Mouse (Mus musculus): ENCODE data around the gene Mapk13.

The Mapk13 gene

DNA sequence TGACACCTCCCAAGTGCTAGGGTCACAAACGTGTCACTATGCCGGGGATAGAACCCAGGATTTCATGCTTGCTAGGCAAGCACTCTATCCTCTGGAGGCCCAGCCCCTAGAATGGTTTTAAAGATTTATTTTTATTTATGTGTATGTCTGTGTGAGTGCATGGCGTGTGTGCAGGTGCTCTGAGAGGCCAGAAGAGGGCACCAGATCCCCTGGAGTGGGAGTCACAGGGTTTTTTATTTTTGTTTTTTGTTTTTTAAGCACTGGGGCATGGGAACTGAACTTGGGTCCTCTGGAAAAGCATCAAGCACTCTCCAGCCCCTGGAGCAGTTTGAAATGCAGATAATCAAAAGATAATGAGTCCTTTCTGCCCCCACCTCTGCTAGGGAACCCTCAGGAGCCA lies 7.7 kb downstream of the Mapk13 start:
- no peak for DNase-seq

DNA sequence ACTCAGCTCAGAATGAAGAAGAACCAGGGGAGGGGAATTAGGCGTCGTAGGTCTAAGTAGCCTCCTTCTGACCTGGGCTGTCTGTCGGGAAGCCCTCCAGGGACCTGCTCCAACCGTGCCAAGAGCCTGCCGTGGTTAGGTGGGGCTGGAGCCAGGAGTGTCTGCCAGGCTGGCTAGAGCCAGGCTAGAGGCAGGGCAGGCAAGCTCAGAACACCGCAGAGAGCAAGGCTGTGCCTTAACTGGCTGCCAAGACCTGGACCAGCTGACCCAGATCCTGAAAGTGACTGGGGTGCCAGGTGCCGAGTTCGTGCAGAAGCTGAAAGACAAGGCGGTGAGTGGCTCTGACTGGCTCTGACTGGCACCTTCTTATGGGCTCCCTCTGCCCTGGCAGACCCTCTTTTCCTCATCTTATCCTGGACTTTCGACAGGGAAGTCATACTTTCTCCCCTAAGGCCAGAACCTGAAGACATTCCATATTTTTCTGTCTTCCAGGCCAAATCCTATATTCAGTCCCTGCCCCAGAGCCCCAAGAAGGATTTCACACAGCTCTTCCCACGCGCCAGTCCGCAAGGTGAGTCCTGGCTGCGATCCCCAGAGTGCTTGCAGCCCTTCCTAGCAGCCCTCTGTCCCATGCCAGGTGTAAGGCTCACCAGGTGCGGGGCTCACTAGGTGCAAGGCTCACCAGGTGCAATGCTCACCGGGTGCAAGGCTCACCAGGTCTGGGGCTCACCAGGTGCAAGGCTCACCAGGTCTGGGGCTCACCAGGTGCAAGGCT lies 8.3 kb downstream of the Mapk13 start:
- DNase-seq: no peak

DNA sequence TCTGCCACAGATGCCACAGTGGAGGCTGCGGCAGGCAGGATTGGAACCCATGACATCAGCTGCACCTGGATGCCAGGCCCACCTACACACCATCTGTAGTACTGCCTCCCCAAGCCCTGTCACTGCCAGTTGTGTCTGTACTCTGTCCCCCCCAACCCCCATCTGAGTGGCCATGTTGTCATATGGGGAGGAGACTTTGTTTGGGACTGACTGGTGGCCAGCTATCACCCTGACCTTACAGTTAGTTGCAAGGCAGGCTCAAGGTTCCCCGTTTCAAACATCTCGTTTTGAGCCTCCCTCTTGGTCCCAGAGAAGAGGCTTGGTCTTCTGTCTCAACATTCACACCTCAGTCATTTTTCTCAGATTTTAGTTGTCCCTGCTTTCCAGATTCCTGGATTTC lies 10.6 kb downstream of the Mapk13 start:
- DNase-seq: no peak

DNA sequence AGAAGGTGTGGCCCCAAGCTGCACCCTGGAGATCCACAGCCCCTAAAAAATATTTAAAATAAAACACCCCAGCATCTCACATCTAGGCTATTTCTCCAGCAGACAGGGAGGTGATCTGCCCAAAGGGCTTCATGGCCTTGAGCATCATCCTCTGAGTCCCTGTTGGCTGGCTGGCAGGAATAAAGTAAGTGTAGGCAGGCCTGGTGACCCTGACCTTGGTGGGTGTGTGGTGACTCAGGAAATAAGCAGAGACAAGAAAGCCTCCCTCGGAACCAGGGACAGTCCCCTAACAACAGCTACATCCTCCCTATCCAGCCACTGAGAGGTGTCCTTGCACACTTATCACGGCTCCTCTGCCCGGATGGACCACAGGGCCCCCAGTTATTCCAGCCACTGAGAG lies 11.7 kb downstream of the Mapk13 start:
- DNase-seq: no peak

DNA sequence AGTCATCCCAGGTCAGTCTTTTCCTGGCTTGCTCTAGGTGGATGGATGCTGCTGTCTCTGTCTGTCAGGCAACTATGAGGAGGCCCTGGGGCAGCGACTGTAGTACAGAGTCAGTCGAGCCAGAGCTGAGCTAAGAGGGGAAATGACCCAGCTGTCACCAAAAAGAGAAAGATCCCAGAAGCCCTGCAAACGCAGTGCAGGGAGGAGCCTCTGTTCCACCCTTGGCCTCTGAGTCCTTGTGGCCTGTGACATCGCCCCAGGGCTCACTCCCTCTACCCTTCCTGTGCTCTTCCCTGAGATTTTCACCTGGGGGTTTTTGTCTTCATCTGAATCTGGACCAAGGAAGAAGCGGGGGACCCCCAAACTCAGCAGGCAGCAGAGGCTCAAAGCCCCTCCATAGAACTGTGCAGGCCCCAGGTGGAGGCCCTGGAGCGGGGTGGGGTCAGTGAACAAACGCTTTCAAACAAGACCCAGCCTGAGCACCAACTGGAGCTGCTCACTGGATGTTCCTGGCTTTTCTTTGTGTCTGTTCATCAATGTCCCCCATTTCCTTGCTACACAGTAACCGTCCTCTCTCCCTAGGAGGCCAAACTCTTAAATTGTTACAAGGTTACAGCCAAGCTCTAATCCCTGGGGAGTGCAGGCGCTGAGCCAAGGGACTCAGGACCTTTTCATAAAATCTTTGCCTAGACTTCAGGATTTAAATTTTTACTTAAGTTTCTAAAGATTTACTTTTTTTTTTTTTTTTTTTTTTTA lies 12.4 kb downstream of the Mapk13 start:
- no peak for DNase-seq

DNA sequence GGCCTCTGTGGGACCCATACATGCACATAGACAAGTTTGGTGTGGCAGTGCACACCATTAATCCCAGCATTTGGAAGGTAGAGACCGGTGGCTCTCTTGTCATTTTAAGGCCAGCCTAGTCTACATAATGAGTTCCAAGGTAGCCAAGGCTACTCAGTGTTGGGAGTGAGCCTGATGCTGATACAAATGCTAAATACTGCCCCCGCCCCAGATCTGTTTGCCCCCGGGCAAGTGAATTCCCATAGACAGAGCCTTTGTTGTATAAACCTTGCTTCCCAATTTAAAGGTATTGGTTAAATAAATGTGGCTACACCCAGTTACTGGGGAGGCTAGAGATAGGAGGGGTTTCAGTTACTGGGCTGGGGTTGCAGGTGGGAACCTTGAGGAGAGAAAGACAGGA lies 15.9 kb downstream of the Mapk13 start:
- DNase-seq: no peak

DNA sequence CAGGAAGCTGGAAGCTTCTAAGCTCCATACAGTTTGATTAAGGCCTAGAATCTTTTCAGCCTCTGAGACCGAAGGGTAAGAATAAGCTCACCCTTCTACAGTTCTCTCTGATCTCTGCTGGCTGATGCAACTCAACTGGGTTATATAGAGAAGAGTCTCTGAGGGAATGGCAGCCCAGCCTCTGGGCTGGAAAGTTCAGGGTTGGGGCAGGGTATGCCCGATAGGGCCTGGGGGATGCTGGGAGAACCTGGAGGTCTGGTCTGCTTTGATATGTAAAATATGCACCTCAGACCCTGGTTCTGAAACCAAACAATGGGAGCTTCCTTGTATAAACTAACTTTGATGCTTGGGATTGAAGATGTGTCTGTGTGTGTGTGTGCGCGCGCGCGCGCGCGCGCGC lies 18.4 kb downstream of the Mapk13 start:
- no peak for DNase-seq

DNA sequence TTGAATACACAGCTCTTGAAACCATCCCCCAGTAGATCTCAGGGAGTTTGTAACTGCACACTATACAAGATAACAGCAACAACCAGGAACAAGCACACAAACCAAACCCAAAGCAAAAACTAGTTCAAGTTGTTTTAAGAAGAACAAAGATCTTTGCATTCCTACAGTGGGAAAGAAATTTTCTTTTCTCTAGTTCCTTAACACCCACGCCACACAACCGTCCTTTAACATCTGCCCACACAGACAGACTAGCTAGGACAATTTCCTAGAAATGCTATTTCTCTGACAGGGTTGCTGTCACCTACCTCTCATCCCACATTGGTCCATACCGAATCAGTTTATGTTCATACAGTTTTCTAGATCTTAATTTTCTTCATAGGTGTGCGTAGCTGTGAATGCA lies 27.9 kb downstream of the Mapk13 start:
- DNase-seq: no peak

DNA sequence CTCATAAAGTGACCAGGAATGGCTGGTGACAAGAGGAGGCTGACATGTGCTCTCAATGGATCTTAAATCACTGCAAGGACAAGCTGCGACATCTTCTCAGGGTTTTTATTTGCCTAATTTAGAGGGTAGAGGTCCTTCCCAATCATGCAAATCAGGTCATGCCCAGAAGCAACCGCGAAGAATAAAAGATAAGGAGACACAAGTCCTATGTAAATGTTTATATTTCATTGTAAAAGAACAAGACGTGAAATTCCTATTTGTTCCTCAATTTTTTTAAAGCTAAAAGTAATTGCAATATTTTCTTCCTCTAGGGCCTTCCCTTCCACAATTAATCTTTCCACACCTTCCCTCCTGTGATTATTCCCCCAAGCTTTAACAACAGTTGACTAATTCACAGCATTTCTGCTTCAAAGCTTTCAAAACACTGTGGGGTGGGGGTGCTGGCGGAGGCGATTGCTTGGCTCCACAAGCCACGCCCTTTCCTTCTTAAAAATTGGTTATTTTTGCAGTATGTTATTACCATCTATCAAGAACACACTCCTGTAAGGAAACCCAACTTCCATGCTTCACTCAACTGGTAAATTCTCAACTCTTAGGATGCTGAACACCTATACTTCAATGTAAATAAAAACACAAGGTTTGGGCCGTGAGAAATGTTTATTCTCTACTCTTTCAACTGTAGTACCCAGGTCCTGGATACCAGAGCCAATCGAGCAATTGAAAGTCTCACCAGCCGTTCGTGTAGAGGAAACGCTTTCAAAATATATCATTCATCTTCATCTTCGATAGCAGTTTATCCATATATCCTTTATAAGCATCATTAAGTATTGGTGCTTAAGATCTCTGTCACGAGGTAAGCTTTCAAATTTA lies 30.4 kb downstream of the Mapk13 start:
- DNase-seq: no peak

DNA sequence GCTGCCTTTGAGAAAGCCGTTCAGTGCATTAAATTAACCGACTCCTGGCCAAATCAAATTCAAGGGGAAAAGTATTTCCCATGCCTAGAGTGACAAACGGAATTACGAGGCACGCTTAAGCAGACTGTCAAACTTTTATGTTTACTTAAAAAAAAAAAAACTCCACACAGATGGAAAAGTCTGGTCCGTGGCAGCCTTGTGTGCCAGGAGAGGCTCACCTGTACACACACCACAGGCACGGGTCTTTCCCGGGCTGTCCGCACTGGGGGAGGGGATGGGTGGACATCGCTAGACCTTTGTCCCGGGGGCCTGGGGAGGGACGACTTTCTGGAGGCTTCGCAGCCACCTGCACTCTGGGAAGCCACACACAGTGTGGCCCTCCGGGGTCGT lies 31.2 kb downstream of the Mapk13 start:
- DNase-seq: no peak

DNA sequence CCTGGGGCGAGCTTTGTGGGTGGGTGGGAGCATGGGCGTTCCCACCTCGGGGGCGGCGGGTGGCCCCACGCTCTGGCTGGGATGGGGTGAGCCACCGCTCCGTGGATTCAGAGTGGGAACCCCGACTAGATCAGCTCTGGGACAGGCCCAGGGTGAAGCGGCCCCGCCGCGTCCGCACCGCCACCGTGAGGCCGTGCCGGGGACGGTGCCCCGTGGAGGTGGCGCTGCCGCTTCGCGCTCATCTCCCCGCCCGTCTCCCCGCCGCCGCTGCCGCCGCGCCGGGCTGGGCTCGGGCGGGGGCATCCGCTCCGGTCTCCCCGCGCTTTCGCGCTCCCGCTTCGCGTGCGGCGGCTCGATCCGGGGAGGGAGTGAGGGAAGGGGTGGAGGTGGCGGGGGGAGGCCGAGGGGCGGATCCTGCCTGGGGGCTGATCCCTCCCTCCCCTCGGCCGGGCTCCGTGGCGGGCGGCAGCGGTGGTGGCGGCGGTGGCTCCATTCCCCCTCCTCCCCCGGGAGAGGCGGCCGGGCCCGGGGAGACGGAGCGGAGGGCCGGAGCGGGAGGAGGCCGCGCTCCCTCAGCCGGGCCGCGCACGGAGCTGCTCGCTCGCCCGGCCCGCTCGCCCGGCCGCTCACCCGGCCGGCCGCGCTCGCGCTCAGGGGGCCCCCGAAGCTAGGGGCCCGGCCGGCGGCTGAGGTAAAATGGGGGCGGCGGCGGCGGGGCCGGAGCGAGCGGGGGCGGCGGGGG lies 31.7 kb downstream of the Mapk13 start, which contains the start of gene Brpf3:
Brpf3 (plus strand) TSS at position 420 of the 742 bp plus-strand sequence.
- DNase-seq: peak; percentile 87 to 89

DNA sequence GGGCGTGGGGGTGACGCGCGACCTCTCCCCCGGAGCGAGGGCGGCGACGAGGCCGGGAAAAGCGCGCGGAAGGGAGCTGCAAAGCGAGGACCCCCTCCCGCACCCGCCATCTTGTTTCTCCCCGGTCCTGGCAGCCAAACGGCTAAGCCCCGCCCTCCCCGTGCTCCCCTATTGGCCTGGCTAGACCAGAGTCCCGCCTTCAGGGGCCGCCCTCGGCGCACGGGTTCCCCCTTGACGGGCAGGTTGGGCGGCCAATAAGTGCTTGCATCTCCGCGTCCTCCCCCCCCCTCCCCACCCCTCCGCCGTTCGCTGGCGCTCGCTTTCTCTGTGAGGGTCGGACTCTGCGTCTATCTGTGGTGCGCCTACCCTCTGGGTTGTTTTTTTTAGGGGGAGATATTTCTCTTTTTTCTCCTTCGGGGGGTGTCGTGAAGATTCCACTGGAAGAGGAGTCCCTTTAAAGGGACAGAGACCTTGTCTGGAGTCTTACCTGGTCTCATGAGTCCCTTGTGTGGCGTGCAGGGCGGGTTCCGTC lies 32.4 kb downstream of the Mapk13 start:
- peak; percentile 99 for DNase-seq

DNA sequence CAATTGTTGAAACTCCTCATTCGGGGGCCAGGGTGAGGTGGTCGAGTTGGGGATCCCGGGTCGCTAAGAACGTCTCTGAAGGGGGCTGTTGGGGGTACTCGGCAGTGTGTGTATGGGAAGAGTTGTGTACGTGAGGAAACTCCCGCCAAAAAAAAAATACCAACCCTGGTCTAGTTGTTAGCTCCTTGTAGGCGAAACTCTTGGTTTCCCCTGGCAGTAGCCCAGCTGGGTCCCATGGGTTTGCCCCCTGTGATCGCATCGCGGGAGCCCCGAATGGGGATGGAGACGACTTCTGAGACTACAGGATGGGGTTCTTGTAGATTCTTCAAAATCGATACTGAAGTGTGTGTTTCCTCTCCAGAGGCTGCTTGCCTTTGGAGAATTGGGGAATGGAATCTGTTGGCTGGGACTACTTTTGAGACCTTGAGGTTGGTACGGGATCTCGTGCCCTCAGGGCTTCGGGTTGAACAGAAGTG lies 32.9 kb downstream of the Mapk13 start:
- no peak for DNase-seq

DNA sequence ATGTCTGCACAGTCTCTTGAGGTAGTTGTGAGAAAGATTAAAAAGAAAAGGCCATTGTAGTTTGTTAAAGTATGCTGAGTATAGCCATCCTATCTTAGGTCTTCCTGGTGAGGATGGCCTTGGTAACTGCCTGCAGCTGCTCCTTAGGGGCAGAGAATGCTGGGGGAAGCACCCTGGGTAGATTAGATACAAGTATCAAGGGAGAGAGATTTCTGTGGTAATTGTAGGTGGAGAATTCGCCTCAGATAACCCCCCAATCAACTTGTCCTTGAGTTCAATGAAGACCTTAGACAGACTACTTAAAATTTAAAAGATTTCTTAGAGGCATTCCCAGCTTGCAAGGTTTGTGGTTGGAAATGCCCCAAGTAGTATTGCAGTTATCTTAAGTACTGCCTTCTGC lies 34.2 kb downstream of the Mapk13 start:
- DNase-seq: no peak

DNA sequence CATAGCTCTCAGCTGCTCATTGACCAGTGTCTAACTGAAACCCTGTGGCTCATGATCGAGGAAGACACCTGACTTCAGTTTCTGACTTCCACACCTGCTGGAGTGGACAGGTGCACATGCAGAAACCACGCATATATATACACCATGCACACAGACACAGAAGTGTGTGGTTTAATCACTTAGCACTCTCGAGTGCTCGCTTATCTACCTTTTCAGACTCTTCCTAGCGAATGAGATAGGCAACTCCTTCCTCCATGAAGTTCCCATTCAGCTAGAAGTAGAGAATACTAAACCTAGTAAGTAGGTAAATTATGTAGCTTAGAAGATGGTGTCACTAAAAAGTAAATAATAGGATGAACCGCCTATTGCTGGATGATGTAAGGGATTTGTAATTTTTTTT lies 35.9 kb downstream of the Mapk13 start:
- no peak for DNase-seq

DNA sequence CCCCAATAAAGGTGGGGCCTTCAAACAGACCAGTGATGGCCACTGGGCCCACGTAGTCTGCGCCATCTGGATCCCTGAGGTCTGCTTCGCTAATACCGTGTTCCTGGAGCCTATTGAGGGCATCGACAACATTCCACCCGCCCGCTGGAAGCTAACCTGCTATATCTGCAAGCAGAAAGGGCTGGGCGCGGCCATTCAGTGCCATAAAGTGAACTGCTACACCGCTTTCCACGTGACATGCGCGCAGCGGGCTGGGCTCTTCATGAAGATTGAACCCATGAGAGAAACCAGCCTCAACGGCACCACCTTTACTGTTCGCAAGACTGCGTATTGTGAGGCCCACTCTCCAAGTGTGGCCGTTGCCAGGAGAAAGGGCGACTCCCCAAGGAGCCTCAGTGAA lies 37.7 kb downstream of the Mapk13 start:
- DNase-seq: no peak

DNA sequence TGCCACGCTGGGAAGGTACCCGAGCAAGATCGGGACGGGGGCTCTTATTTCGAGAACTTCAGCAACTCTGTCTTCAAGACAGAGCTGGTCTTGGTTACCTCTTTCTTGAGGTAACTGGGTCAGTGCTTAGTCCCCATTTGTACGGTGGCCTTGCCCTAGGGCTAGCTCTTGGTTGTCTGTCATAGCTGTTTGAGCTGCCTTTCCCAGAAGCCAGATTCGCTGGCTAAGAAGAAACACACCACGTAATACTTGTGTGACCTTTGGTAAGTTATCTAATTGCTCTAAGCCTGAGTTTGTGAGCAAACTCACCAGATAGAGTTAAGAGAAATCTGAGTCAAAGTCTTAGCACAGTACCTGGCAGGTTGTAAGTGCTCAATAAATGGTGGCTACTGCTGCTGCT lies 39.6 kb downstream of the Mapk13 start:
- DNase-seq: no peak

DNA sequence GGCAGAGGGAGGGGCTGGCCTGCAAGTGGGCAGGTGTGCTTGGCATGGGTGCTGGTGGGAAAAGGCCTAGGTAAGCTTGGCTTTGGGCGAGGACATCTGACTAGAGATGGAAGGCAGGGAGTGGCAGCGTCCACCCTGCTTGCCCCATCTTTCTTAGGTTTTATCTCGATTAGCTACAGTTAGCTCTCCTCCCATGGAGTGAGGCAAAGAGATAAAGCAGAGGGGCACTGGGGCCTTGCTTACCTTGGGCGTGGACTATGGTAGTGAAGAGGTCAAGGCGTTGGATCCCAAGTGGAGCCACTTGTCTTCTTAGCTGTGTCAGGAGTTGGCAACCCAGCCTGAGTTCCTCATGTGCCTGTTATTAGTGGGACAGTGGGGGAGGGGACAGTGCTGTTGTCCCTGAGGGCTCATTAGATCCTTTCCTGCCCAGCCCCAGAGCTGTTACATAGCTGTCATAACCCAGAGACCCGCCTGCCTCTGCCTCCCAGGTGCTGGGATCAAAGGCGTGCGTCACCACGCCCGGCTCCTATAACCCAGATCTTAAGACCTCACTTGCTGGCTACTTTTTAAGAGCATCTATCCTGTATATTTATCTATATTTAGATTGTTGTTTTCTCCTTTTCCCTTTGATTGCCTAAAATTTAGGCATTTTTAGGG lies 40.2 kb downstream of the Mapk13 start:
- DNase-seq: no peak

DNA sequence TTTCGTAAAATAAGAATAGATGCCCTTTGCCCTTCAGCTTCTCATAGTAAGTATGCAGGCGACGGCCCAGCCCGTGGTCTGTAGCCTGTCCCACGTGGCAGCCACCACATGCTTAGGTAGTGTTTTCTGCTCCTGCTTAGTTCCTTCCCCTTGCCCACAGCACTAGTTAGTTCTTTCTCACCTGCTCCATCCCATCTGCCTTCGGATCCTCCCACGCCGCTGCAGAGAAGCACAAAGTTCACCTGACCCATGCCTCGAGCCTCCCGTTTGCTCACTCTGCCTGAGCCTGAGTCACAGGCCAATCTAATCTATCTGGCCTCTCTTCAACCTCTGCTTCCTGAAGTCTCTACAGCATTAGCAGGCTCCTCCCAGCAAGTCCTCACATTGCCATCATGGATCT lies 43.2 kb downstream of the Mapk13 start:
- no peak for DNase-seq

DNA sequence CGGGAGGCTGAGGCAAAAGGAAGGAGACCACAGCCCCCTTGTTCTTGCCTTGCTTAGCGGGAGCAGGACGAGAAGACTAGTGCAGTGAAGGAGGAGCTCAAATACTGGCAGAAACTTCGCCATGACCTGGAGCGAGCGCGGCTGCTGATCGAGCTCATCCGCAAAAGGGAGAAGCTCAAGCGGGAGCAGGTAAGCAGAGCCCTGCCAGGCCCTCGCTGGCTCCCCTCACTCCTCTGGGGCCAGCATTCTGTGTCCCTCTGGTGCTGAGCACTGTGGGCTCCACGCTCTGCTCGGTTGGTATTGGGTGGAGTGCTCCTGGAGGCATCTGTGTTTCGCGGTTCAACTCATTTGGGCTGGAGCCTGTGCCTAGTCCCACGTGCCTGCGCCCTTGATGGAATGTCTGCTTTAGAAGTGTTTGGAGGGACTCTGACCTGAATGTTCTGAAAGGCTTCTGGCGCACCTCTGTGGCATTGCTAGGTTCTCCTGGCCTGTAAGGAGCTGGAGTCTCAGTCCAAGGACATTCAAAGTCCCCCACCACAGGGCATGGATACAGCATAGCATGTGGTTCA lies 45.5 kb downstream of the Mapk13 start:
- no peak for DNase-seq

DNA sequence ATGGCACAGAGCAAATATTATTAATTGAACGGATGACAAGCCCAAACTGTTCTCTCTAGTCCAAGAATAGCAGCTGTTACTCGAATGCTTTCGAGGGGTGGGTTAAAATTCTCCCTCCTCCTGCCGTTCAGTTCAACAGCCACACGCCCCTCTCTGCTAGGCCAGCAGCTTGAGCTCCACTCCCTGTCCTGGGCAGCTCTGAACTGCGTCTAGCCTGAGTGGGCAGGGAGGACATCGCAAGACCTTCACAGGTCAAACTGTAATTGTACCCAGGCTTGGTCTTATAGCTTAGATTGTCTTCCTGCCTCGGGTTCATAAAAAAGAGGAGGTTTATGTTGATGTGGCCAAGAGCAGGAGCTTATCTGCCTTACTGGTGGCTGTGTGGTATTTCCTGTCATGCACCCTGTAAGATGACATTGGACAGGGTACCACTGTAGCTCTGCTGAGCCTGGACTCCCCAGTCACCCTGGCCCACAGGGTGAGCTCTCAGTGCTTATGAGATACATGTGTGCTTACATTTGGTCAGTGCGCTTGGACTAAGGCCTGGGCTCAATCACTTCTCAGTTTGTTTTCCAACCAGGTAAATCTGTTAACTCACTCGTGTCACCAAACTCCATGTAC lies 46.4 kb downstream of the Mapk13 start:
- no peak for DNase-seq
